Mouse (Mus musculus): Measurements from ENCODE around the gene Ppp1r9a.

Ppp1r9a gene

DNA sequence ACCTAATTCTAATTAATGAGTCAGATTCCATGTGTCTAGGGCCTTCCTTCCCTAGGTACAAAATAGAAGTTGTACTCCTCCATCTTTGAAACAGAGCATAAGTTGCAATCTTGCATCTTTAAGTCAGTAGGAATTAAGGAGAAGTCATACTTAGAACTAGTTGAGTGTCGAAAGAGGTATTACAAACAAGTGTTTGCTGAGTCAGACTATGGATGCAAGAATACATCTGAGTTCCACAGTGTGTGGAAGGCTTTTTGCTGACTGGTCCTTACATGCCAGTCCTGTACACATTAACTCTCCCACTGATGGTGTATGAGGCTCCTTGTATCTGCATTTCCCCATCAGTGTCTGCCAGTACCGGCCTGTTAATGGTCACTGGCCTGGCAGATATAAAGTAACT, 305.1 kb downstream of the Ppp1r9a start:
- DNase-seq (ENCODE audit: low spot score) = no peak
